Mouse (Mus musculus) urinary bladder, adult 18-20 months (tissue): ENCODE results near the gene Lrrc43.
"Not testable (repeated sequence)": the region's sequence is repeated elsewhere in the genome, so short reads cannot be mapped to it uniquely, and the experiment has no call there.

Source experiments
- DNase-seq, 2 experiments: peaks; one replicate each; pipeline ENCODE4 v3.0.0; 2022; ENCODE audit warnings: low spot score in 2 of 2, mixed read lengths in 2 of 2

The Lrrc43 gene

GRCm38 (mm10) chr5:123489112-123489785, at the start of gene Lrrc43, which contains the start of gene Il31:
TSS of gene Lrrc43 (plus strand) at chr5:123489305.
TSS of gene Il31 (minus strand) at chr5:123489489.
- DNase-seq = no peak

DNA sequence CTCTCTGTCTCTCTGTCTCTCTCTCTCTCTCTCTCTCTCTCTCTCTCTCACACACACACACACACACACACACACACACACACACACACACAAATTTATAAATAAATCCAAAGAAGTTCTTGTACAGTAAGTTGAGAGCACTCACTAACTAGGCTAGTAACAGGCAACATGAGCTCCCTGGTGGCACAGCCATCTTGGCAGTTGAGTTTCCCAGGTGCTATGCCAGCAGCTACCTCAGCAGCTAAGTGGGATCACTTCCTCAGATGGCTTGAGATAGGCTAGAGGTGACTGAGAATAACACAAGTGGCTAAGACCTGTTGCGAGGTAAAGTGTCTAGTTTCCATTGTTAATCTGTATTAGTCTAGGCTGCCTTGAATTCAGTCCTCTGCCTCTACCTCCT, 49.8 kb upstream of the Lrrc43 start:
- no peak for DNase-seq

GRCm38 (mm10) chr5:123439941-123440340, 49.2 kb upstream of the Lrrc43 start:
- DNase-seq = no peak

DNA sequence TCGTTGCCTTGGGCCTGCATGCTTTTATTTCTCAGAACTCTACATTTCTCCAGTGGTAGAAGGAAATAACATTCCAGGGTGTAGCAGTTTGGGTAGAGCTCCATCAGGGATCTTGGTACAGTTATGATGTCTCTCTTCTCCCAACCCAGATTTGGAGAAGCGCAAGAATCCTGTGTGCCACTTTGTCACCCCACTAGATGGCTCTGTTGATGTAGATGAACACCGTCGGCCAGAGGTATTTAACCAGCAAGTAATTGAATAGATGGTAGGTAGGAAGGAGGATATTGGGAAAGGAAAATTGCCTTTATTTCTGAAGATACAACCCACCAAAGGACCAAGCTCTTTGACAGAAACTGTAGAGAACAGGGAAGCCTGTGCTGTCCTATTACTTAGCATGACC, 48.4 kb upstream of the Lrrc43 start:
- no peak for DNase-seq

- no peak for DNase-seq
These were observed 46.8 kb upstream of the Lrrc43 start for GRCm38 (mm10) chr5:123442283-123442682.

GRCm38 (mm10) chr5:123444069-123444468, 45.0 kb upstream of the Lrrc43 start:
- peak; percentile 30 to 40 for DNase-seq

DNA sequence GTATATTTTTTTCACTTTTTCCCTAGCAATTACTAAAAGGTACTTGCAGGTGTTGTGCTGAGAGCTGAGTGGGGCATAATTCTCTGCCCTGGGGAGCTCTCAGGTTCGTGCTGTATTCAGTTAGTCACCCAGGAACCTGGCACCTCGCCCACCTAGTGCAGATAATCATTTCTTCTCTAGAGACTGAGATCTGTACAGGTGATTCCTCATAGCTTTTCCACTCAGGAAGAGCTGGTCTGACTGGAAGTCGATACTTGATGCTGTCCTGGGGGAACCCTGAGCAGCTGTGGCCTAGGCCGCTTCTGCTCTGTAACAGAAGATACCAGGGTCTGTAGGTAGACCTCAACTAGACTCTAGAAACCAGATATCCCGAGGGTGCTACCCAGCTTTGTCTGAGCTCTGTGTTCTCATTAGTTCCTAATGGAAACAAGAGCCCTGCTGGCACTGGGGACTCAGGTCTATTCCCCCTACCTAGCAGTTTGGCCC, 44.2 kb upstream of the Lrrc43 start:
- no peak for DNase-seq

DNA sequence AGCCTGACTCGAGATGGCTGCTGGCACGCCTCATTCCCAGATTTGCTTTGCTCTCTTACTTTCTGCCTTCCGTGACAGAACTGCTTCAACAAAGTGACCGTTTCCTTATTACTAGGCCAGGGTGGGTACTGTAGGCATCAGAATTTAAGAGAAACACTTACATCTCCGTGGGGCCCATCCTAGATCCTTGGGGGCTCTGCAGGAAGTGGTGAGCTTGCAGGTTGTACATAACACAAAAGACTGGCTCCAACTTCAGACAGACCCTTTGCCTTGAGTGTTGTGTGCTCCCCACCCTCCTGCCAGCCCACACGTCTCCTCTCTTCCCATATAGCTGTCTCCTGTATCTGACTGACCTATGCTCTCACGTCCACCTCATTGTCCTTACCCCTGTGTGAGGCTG, 37.2 kb upstream of the Lrrc43 start:
- no peak for DNase-seq

DNA sequence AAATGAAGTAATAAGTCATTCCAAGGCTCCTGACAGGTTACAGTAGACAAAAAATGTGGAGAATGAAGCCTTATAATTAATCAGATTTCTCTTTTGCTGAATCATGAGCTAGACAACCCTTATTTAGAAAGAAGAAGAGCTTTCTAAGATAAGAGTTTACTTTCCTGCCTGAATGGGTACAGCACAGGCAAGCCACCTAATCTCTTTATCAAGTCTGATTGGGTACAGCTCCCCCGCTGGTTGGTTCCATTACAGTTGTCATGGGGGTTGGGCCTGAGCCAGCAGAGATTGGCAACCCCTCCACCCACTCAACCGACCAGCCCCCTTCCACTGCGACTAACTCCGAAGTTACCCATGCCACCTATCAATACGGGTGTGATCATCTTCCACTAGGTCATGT, 27.7 kb upstream of the Lrrc43 start:
- DNase-seq = no peak

- no peak for DNase-seq
These were observed 24.5 kb upstream of the Lrrc43 start for GRCm38 (mm10) chr5:123464638-123465037.

GRCm38 (mm10) chr5:123470784-123471400, 18.2 kb upstream of the Lrrc43 start:
- DNase-seq = no peak

DNA sequence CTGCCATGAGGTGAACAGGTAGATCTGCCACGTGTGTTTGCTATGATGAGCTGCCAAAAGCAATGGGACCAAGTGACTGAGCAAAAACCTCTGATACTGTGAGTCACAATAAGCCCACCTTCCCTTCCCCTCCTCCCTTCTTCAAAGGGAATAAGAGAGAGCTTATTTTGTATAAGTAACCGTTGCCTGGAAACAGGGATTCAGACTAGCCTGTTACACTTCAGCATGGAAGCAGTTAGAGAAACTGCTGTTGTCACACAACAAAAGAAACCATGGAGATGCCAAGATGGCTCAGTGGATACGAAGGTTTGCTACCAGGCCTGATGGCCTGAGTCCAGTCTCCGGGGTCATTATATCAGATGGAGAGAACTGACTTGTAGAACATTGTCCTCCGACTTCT, 15.3 kb upstream of the Lrrc43 start:
- DNase-seq = no peak

GRCm38 (mm10) chr5:123487659-123488395, 1.3 kb upstream of the Lrrc43 start:
- DNase-seq = no peak

DNA sequence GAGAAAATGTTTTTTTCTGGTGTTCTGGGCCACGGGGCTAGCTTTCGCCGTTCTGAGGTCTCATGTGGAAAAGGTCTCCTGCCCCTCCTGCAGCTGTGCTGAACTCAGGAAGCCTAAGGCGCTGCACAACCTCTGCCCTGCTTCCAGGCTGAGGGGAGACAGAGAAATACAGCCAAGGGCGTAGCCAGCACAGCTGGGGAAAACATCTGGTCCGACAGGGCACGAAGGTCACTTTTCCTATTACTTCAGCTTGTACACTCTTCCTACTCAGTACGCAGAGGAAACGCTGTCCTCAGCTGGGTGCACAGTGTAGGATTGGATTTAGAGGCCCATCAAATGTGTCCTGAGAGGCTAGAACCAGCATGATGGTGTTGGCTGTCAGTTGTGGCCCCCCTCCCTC, 830 bp downstream of the Lrrc43 start:
- DNase-seq = no peak

GRCm38 (mm10) chr5:123499717-123500116, 10.6 kb downstream of the Lrrc43 start:
- DNase-seq = no peak

GRCm38 (mm10) chr5:123501973-123502372, 12.9 kb downstream of the Lrrc43 start:
- no peak for DNase-seq

GRCm38 (mm10) chr5:123507936-123508723, 19.0 kb downstream of the Lrrc43 start:
- peak; percentile 68 to 75 for DNase-seq

DNA sequence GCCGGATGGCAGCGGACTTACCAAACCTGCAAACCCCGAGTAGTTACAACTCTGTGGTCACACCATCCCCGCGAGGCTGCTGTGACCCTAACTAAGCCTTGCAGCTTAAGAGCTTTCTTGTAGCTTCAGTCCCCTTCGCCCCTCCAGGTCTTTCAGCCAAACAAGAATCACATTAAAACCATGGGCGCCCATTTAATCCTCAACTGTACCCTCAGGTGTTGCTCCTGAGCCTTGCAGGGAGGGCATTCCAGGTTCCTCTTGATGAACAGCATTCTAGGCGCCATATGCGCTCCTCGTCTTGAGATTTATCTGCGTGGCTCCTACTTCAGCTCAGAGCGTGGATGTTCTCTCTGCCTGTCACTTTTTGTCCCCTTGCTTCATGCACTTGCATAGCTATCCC, 19.8 kb downstream of the Lrrc43 start:
- no peak for DNase-seq

DNA sequence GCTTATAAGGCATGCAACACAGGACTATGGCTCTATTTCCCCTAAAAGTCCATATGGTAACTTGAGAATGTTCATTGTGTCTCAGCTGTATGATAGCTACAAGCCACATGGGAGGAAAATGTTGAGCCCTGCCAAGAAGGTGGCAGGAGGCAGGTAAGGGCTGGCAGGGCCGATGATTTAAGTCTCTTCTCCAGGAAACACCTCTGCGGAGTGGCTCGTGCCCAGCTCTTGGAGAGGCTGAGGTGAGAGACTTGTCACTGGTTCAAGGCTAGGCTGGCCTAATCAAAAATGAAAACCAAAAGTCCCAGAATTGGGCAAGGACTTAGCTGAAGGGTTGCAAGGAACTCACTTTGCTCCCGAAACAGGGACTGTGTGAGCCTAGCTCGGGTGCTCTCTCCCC, 21.1 kb downstream of the Lrrc43 start, which contains the start of gene B3gnt4:
Gene B3gnt4 (plus strand): TSS at position 301 of the 400 bp plus-strand sequence.
- no peak for DNase-seq

DNA sequence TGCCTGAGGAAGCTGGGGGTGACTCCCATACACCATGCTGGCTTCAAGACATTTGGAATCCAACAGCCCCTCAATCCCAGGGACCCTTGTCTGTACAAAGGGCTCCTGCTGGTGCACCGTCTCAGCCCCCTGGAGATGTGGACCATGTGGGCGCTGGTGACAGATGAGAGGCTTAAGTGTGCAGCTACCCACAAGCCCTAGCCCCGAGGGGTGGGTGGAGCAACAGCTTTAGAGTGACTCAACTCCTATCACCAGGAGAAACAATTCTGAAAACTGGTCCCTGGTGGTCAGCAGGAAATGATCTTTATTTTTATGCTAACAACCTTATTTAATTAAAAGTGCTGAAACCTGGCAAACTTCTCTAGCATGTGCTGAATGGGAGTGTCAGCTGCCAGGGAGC, 22.3 kb downstream of the Lrrc43 start:
- DNase-seq = not testable (repeated sequence)

- DNase-seq = no peak
These were observed 23.0 kb downstream of the Lrrc43 start for GRCm38 (mm10) chr5:123512102-123512501.

DNA sequence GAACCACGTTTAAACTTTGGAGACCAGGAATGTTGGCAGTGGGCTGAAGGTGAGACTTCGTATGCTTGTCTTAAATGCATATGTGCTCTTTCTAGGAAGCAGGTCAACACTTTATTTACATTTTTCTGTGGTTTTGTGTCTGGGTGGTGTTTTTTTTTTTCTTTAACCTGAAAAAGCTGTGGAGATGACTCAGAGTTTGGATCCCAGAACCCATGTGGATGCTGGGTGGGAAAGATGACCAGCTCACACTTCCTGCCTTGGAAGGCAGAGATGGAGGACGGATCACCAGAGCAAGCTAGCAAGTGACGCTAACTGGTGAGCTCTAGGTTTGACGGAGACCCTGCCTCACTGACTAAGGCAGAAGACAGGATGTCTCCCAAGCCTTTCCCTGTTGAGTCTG, 25.8 kb downstream of the Lrrc43 start:
- DNase-seq = no peak
